Mouse (Mus musculus) kidney, postnatal 0 days (tissue): ENCODE measurements around the gene Timm10. TPM values are rescaled to one million over a fixed set of nuclear protein-coding genes. Genes with fewer than 3 reads are reported as not detected.
A peak's percentile ranks its signal among the peaks of the same experiment; 100 is the strongest.

Source experiments
- ATAC-seq: fragments of 200-750 bp; cut with Nextera tagmentation; replicated peaks from 2 replicates; pipeline ENCODE4 v1.8.0; 2017; ENCODE audit warnings: low read depth, moderate number of reproducible peaks, moderate TSS enrichment, moderate library complexity; ENCODE audit not compliant: low FRiP score
- DNase-seq: peaks from one replicate; pipeline ENCODE4 v3.0.0-alpha.2; 2016; ENCODE audit warnings: low spot score
- H3K27ac ChIP-seq: fragments of 300-500 bp; sonication (generic); 2 replicates; pipeline ENCODE4 v1.5.1; 2014; ENCODE audit warnings: mild to moderate bottlenecking
- H3K27me3 ChIP-seq: fragments of 300-500 bp; sonication (generic); 2 replicates; pipeline ENCODE4 v1.6.1; 2014; ENCODE audit warnings: low read length, mixed read lengths; ENCODE audit not compliant: insufficient read depth
- H3K36me3 ChIP-seq: fragments of 300-500 bp; sonication (generic); 2 replicates; pipeline ENCODE4 v1.6.1; 2014; ENCODE audit warnings: low read length, mixed read lengths; ENCODE audit not compliant: insufficient read depth
- H3K4me1 ChIP-seq: fragments of 300-500 bp; sonication (generic); replicated peaks from 2 replicates; pipeline ENCODE4 v1.6.1; 2014; ENCODE audit warnings: antibody characterized with exemption, low read length, mixed read lengths; ENCODE audit not compliant: insufficient read depth
- H3K4me2 ChIP-seq: fragments of 300-500 bp; sonication (generic); 2 replicates; pipeline ENCODE4 v1.6.1; 2014; ENCODE audit warnings: mild to moderate bottlenecking, low read length, moderate library complexity, mixed read lengths
- H3K4me3 ChIP-seq: fragments of 300-500 bp; sonication (generic); replicated peaks from 2 replicates; pipeline ENCODE4 v1.5.1; 2014; ENCODE audit warnings: low read depth, low read length
- H3K9ac ChIP-seq: fragments of 300-500 bp; sonication (generic); 2 replicates; pipeline ENCODE4 v1.6.1; 2014; ENCODE audit warnings: low read depth, low read length
- H3K9me3 ChIP-seq: fragments of 300-500 bp; sonication (generic); replicated peaks from 2 replicates; pipeline ENCODE4 v1.6.1; 2016; ENCODE audit warnings: low read length, inconsistent platforms, mixed read lengths
- CTCF ChIP-seq: IDR thresholded peaks from 2 replicates; pipeline ENCODE4 v1.5.1; 2016; ENCODE audit warnings: antibody characterized with exemption, low read depth, mild to moderate bottlenecking, moderate library complexity
- WGBS: fragments of 180-500 bp; shearing (Covaris S2); extraction: QIAGEN DNeasy Blood & Tissue Kit; methylation state at CpG from one replicate; pipeline ENCODE4 v1.1.7; 2014; 5-methylcytosine and 5-hydroxymethylcytosine counted together
- polyA plus RNA-seq: library from polyadenylated mRNA; unstranded; fragments of >200 nt; fragmentation: Nextera tagmentation; extraction: Ambion mirVana; gene quantifications from 2 replicates; pipeline ENCODE4 v1.2.1, GENCODE M21; 2015

Gene Timm10
- polyA plus RNA-seq, 1 experiment from 2014 or later, result 71.1 TPM

- H3K27me3 ChIP-seq, result no peaks in the 10 kb centered on the region
- H3K9ac ChIP-seq, result no peak overlapping the region
- no peaks in the 10 kb centered on the region for H3K4me1 ChIP-seq
- no peaks in the 10 kb centered on the region for H3K9me3 ChIP-seq
- WGBS, result 48% methylated on average over 9 of the region's 9 CpGs
- TF ChIP-seq CTCF, result no peak
- H3K27ac ChIP-seq, result no peak overlapping the region
- H3K4me3 ChIP-seq, result no peak overlapping the region
- ATAC-seq (no peak), DNase-seq (no peak)
- no peaks in the 10 kb centered on the region for H3K36me3 ChIP-seq
- no peak overlapping the region for H3K4me2 ChIP-seq
These were observed 36.4 kb upstream of the Timm10 start for GRCm38 (mm10) chr2:84790418-84790817.

- no peak for TF ChIP-seq CTCF
- no peak for DNase-seq
These were observed 34.3 kb upstream of the Timm10 start for GRCm38 (mm10) chr2:84792516-84792915.

GRCm38 (mm10) chr2:84793154-84793553, 33.6 kb upstream of the Timm10 start:
- ATAC-seq, result no peak
- WGBS, result 84% methylated on average over 3 of the region's 3 CpGs

More at GRCm38 (mm10) chr2:84792516-84792915, 34.3 kb upstream of the Timm10 start:
- no peak overlapping the region for H3K4me2 ChIP-seq
- no peaks in the 10 kb centered on the region for H3K27me3 ChIP-seq
- H3K4me3 ChIP-seq, result no peak overlapping the region
- H3K36me3 ChIP-seq, result no peaks in the 10 kb centered on the region
- no peaks in the 10 kb centered on the region for H3K4me1 ChIP-seq
- 72% methylated on average over 3 of the region's 3 CpGs for WGBS
- no peak overlapping the region for H3K9ac ChIP-seq
- H3K9me3 ChIP-seq, result no peaks in the 10 kb centered on the region
- no peak for ATAC-seq
- no peak overlapping the region for H3K27ac ChIP-seq

GRCm38 (mm10) chr2:84793871-84794270, 32.9 kb upstream of the Timm10 start:
- TF ChIP-seq CTCF, result no peak
- no peak overlapping the region for H3K9ac ChIP-seq
- H3K27me3 ChIP-seq, result no peaks in the 10 kb centered on the region
- no peaks in the 10 kb centered on the region for H3K4me1 ChIP-seq
- no peak overlapping the region for H3K4me3 ChIP-seq
- no peak overlapping the region for H3K27ac ChIP-seq
- no peaks in the 10 kb centered on the region for H3K9me3 ChIP-seq
- no peaks in the 10 kb centered on the region for H3K36me3 ChIP-seq
- ATAC-seq (no peak), DNase-seq (no peak)
- no peak overlapping the region for H3K4me2 ChIP-seq
- 84% methylated on average over 3 of the region's 3 CpGs for WGBS

More at GRCm38 (mm10) chr2:84793154-84793553, 33.6 kb upstream of the Timm10 start:
- Histone ChIP-seq H3K9ac (no peak overlapping the region), H3K27ac (no peak overlapping the region), H3K4me2 (no peak overlapping the region), H3K36me3 (no peaks in the 10 kb centered on the region), H3K4me3 (no peak overlapping the region), H3K27me3 (no peaks in the 10 kb centered on the region), H3K4me1 (no peaks in the 10 kb centered on the region), H3K9me3 (no peaks in the 10 kb centered on the region)
- no peak for TF ChIP-seq CTCF
- DNase-seq, result no peak

- no peak overlapping the region for H3K9ac ChIP-seq
These were observed 28.8 kb upstream of the Timm10 start for GRCm38 (mm10) chr2:84797833-84798492.

GRCm38 (mm10) chr2:84798493-84798921, 28.3 kb upstream of the Timm10 start, which contains the start of gene Ube2l6:
Gene Ube2l6, plus strand, starts transcription at chr2:84798828.
- H3K27me3 ChIP-seq, result no peaks in the 10 kb centered on the region
- H3K9ac ChIP-seq, result peak within 1 kb of the TSS; percentile 60
- peak; percentile 73 for ATAC-seq
- H3K4me1 ChIP-seq, result no peaks in the 10 kb centered on the region
- H3K27ac ChIP-seq, result peak within 1 kb of the TSS; percentile 70
- peak within 1 kb of the TSS; percentile 97 for H3K4me2 ChIP-seq
- TF ChIP-seq CTCF, result no peak
- H3K36me3 ChIP-seq, result no peaks in the 10 kb centered on the region
- H3K4me3 ChIP-seq, result peak within 1 kb of the TSS; percentile 67
- 0% methylated on average over 21 of the region's 21 CpGs for WGBS
- no peaks in the 10 kb centered on the region for H3K9me3 ChIP-seq
- peak; percentile 86 for DNase-seq

More at GRCm38 (mm10) chr2:84797833-84798492, 28.8 kb upstream of the Timm10 start:
- TF ChIP-seq CTCF, result peak; percentile 83
- no peaks in the 10 kb centered on the region for H3K27me3 ChIP-seq
- peak overlapping the region; percentile 70; the same call in 1 of the 2 replicates for H3K27ac ChIP-seq
- peak; percentile 92 for DNase-seq
- H3K4me2 ChIP-seq, result peak overlapping the region; percentile 97
- ATAC-seq, result peak; percentile 67
- no peaks in the 10 kb centered on the region for H3K9me3 ChIP-seq
- H3K36me3 ChIP-seq, result no peaks in the 10 kb centered on the region
- 13% methylated on average over 13 of the region's 13 CpGs for WGBS
- no peaks in the 10 kb centered on the region for H3K4me1 ChIP-seq
- peak overlapping the region; percentile 67 for H3K4me3 ChIP-seq
